Mouse (Mus musculus): Measurements from ENCODE around the gene Fcnb.

The Fcnb gene

GRCm38 (mm10) chr2:28086112-28086511 lies 1.4 kb upstream of the Fcnb start:
- in situ Hi-C loops (cut with MboI, MseI) = no loop called here

- in situ Hi-C loops (cut with MboI, MseI) = no loop called here
Measured at GRCm38 (mm10) chr2:28075616-28076187, 9.0 kb downstream of the Fcnb start.

- in situ Hi-C loops (cut with MboI, MseI) = no loop called here
Measured at GRCm38 (mm10) chr2:28068537-28068878, 16.2 kb downstream of the Fcnb start.

- in situ Hi-C loops (cut with MboI, MseI) = no loop called here
Measured at GRCm38 (mm10) chr2:28067821-28068536, 16.7 kb downstream of the Fcnb start.

- in situ Hi-C loops (cut with MboI, MseI) = no loop called here
Measured at GRCm38 (mm10) chr2:28067175-28067574, 17.5 kb downstream of the Fcnb start.

- in situ Hi-C loops (cut with MboI, MseI) = no loop called here
Measured at GRCm38 (mm10) chr2:28066686-28067085, 18.0 kb downstream of the Fcnb start.

GRCm38 (mm10) chr2:28065081-28065651 lies 19.5 kb downstream of the Fcnb start:
- in situ Hi-C loops (cut with MboI, MseI) = no loop called here

- in situ Hi-C loops (cut with MboI, MseI) = no loop called here
Measured at GRCm38 (mm10) chr2:28064339-28065080, 20.2 kb downstream of the Fcnb start.

GRCm38 (mm10) chr2:28063711-28064338 lies 20.9 kb downstream of the Fcnb start:
- in situ Hi-C loops (cut with MboI, MseI) = no loop called here

GRCm38 (mm10) chr2:28059922-28060321 lies 24.8 kb downstream of the Fcnb start:
- in situ Hi-C loops (cut with MboI, MseI) = no loop called here

GRCm38 (mm10) chr2:28047092-28047491 lies 37.6 kb downstream of the Fcnb start:
- in situ Hi-C loops (cut with MboI, MseI) = no loop called here

- in situ Hi-C loops (cut with MboI, MseI) = no loop called here
Measured at GRCm38 (mm10) chr2:28046311-28046710, 38.4 kb downstream of the Fcnb start.

- in situ Hi-C loops (cut with MboI, MseI) = no loop called here
Measured at GRCm38 (mm10) chr2:28044920-28045598, 39.6 kb downstream of the Fcnb start.

- in situ Hi-C loops (cut with MboI, MseI) = no loop called here
Measured at GRCm38 (mm10) chr2:28040466-28040865, 44.2 kb downstream of the Fcnb start.

- in situ Hi-C loops (cut with MboI, MseI) = no loop called here
Measured at GRCm38 (mm10) chr2:28039647-28040325, 44.9 kb downstream of the Fcnb start.

GRCm38 (mm10) chr2:28038391-28039096 lies 46.1 kb downstream of the Fcnb start:
- in situ Hi-C loops (cut with MboI, MseI) = no loop called here

- in situ Hi-C loops (cut with MboI, MseI) = no loop called here
Measured at GRCm38 (mm10) chr2:28037505-28038390, 46.9 kb downstream of the Fcnb start.

- in situ Hi-C loops (cut with MboI, MseI) = no loop called here
Measured at GRCm38 (mm10) chr2:28036788-28037187, 47.9 kb downstream of the Fcnb start.

- in situ Hi-C loops (cut with MboI, MseI) = no loop called here
Measured at GRCm38 (mm10) chr2:28034011-28034710, 50.5 kb downstream of the Fcnb start.

All from T-helper 1 cell (primary cell).